Mouse (Mus musculus): ENCODE results near the gene Tff2. TPM values are rescaled to one million over a fixed set of nuclear protein-coding genes. Genes with fewer than 3 reads are reported as not detected.

Tff2 gene
- polyA plus RNA-seq (2014; fragmentation: Illumina TruSeq; extraction: RNeasy Lipid Tissue Mini Kit (QIAGEN cat#74804); ENCODE audit: low read depth, low replicate concordance): not detected

DNA sequence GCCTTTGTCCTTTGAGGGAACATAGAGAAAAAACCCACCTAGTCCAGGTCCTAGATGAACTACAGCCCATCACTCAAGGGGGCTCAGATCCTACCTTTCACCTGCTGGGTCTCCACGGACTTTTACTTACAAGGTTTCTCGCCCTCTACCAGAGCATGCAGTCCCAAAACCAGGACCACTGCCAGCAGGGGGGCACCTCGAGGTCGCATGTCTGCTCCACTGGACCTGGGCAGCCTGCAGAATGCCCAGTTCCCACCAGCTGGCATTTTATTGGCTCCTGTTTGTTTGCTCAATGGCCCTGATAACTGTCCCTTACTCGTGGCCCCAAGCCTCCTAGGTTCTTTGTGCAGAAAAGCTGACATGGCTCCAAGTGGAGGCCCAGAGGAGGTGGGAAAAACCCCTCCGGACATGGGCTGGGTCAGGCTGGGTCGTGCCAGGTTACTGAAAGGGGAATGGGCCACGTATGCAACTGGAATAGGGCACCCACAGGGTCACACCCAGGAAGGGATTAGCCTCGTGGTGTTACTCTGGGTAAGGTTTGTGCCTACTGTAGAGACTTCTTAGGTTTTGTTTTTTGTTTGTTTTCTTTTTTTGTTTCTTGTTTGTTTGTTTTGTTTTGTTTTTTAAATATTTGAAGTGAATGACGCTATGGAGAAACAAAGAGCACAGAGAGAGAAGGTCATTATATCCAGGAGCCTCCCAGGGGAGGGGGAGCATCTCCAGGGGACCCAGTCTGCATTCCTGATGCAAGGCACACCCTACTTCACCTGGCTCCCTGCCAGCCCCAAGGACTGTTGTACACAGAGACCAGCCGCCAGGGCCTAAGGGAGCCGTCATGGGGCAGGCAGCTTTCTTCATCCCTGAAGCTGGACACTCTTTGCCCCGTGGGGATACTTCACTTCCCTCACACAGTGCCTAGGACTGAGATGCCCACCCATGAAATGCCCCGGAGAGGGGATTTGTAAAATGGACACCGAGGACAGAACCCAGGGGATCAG, at the start of gene Tff2:
TSS of gene Tff2 (minus strand) at position 243 of the 998 bp plus-strand sequence.

DNA sequence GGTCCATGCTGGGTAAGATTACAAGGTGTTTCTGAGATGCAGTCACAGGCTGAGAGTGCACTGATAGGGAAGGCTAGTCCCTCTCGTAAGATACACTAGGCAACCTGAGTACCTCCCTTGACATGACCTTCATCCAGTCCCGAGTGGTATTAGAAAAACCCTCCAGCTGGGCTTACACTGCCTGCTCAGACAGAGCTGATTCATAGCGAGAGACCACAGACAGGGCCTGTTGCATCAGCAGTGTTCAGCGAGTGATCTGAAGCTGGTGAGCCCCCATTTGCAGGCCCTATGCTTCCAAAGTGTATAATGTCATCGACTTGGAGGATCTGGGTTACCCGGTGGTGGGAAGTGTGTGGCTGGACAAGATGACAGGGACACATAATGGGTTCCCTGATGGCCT, 21.0 kb upstream of the Tff2 start, which contains the start of gene Tff1:
TSS of gene Tff1 (minus strand) at position 151 of the 400 bp plus-strand sequence.

DNA sequence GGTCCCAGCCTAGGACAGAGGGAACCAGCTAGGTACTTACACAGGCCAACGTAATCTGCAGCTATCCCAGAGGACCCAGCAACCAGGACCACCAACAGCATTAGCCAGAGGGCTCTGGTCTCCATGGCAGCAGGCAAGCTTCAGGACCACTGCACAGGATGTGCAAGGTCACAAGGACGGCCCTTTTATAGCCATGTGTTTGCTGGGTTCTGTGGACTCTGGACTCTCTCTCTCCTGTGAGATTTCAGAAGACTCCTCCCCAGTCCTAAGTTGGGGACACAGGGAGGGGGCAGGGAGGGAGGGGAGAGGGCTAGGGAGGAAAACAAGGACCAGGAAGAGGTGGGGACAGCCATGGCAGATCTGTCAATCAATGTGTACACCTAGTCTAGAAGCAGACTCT, 14.6 kb downstream of the Tff2 start, which contains the start of gene Tff3:
TSS of gene Tff3 (minus strand) at position 195 of the 400 bp plus-strand sequence.

Other genes starting within 250 kb of the Tff2 start
- gene Glp1r, start 242.5 kb downstream of the Tff2 start, polyA plus RNA-seq (2014; fragmentation: Illumina TruSeq; extraction: RNeasy Lipid Tissue Mini Kit (QIAGEN cat#74804); ENCODE audit: low read depth, low replicate concordance): not detected
- not detected for gene Umodl1, start 189.6 kb downstream of the Tff2 start, polyA plus RNA-seq (2014; fragmentation: Illumina TruSeq; extraction: RNeasy Lipid Tissue Mini Kit (QIAGEN cat#74804); ENCODE audit: low read depth, low replicate concordance)
- 3.7 TPM for gene Abcg1, start 86.6 kb downstream of the Tff2 start, polyA plus RNA-seq (2014; fragmentation: Illumina TruSeq; extraction: RNeasy Lipid Tissue Mini Kit (QIAGEN cat#74804); ENCODE audit: low read depth, low replicate concordance)
- gene Tff3, start 14.6 kb downstream of the Tff2 start, polyA plus RNA-seq (2014; fragmentation: Illumina TruSeq; extraction: RNeasy Lipid Tissue Mini Kit (QIAGEN cat#74804); ENCODE audit: low read depth, low replicate concordance): not detected
- gene Tff1, start 21.0 kb upstream of the Tff2 start, polyA plus RNA-seq (2014; fragmentation: Illumina TruSeq; extraction: RNeasy Lipid Tissue Mini Kit (QIAGEN cat#74804); ENCODE audit: low read depth, low replicate concordance): not detected
- gene Tmprss3, start 54.7 kb upstream of the Tff2 start, polyA plus RNA-seq (2014; fragmentation: Illumina TruSeq; extraction: RNeasy Lipid Tissue Mini Kit (QIAGEN cat#74804); ENCODE audit: low read depth, low replicate concordance): not detected
- gene Ubash3a, start 63.6 kb upstream of the Tff2 start, polyA plus RNA-seq (2014; fragmentation: Illumina TruSeq; extraction: RNeasy Lipid Tissue Mini Kit (QIAGEN cat#74804); ENCODE audit: low read depth, low replicate concordance): not detected
- gene Rsph1, start 133.1 kb upstream of the Tff2 start, polyA plus RNA-seq (2014; fragmentation: Illumina TruSeq; extraction: RNeasy Lipid Tissue Mini Kit (QIAGEN cat#74804); ENCODE audit: low read depth, low replicate concordance): 1.2 TPM
- gene Slc37a1, start 142.5 kb upstream of the Tff2 start, polyA plus RNA-seq (2014; fragmentation: Illumina TruSeq; extraction: RNeasy Lipid Tissue Mini Kit (QIAGEN cat#74804); ENCODE audit: low read depth, low replicate concordance): 0.70 TPM
- gene Pde9a, start 241.9 kb upstream of the Tff2 start, polyA plus RNA-seq (2014; fragmentation: Illumina TruSeq; extraction: RNeasy Lipid Tissue Mini Kit (QIAGEN cat#74804); ENCODE audit: low read depth, low replicate concordance): not detected

Measured in adrenal gland, adult 10 weeks (tissue).